Mouse (Mus musculus): Measurements from ENCODE around the gene Adgra1.

Adgra1 gene

GRCm38 (mm10) chr7:139905661-139906060 is 71.7 kb downstream of the Adgra1 start:
- no peak for DNase-seq (ENCODE audit: low read depth, low spot score)

DNA sequence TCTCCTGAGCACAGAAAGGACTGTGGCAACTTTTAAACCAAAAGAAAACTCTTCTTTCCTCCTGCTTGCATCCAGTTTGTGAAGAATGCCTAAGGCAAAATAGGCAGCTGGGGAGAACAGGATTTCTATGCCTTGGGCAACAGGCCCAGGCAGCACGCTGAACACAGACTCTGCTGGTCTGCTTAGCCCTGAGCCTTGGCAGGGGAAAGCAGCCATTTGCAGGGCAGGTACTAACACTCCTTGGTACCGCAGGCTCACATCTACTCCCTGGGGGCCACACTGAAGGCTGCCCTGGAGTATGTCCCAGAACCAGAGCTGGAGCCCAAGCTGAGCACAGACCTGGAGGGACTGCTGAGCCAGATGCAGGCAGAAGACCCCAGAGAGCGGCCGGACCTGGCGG is 74.2 kb downstream of the Adgra1 start:
- DNase-seq (ENCODE audit: low read depth, low spot score), result no peak

DNA sequence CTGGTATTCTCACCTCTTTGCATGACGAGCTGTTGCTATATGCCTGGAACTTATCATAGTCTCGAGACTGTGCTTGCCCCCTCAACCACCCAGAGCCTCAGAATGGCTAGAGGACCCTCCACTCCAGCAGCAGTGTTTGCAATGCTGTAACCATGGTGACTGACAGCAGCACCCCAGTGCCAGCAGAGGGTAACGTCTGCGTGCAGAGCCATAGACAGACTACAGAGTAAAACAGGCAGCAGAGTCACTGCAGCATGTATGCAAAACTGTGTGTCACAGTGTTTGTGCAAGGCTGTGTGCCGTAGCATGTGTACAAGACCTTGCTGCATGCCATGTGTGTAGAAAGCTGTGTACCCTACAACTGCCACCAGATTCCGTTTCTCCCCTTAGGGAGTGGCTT is 75.5 kb downstream of the Adgra1 start:
- DNase-seq (ENCODE audit: low read depth, low spot score), result no peak

DNA sequence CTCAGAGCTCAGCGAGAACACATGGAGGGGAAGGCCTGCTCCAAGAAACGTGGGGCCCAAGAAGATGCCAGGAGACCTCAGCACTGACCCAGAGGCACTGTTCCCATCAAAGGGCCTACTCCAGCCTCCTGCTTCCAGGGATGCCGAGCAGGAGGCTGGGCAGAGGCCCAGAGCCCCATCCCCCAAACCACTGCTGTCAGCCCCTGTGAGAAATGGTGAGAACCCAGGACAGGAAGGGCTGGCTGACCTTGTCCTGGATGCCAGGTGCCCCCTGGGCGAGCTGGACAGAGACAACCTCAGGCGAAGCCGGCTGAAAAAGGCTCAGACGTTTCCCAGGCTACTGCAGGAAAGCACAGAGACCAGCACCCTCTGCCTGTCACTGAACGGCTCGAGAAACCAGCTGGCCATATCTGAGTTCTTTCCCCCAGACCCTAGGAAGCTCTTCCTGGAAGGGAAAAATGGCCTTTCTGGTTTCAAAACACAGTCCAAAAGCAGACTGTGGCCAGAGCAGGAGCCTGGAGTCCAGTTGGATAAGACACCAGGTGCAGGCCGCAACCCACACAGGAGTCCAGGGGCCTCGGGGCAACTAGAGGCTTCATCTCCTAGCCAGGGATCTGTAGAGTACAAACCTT is 76.3 kb downstream of the Adgra1 start:
- DNase-seq (ENCODE audit: low read depth, low spot score), result no peak

DNA sequence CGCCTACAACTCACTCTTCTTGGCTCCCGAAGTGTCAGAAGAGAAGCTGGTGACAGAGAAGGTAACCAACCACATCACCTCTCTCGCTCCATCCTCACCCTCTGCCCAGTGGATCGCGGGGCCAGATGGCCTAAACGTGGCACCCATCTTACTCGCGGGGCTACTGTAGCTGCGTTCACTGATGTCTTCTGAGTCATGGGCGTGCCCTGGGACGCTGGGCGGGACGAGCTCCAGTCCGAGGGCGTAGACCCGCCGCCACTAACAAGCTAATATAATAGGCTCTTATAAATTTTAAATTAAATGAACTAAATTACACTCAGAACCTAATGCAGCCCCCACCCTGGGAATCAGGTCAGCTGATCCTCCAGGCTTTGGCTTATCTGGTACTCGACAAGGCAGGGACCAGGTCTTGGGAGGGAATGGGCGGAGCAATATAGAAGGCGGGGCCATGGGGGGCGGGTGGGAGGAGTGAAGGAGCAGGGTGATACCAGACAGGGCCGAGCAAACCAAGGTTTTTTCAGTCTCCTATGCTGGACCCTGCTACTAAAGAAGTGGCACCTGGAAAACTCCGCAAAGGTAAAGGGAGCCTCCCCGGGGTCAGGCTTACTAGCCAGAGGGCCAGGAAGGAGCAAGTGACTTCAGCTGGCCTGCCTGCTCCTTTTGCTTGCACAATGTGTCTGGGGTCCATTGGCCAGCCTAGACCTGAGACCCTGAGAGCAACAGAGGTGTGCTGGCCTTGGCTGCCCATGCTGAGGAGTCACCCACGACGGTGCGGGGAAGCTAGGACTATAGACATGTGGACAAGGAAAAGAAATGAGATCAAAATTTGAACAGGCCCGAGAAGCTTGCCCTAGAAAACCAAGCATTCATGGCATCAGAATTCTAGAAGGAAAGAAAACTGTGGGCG is 80.4 kb downstream of the Adgra1 start:
- no peak for DNase-seq (ENCODE audit: low read depth, low spot score)

- DNase-seq (ENCODE audit: low read depth, low spot score), result no peak
Observed at GRCm38 (mm10) chr7:139915646-139916257, 81.8 kb downstream of the Adgra1 start.

- DNase-seq (ENCODE audit: low read depth, low spot score), result no peak
Observed at GRCm38 (mm10) chr7:139916345-139916744, 82.4 kb downstream of the Adgra1 start.

- no peak for DNase-seq (ENCODE audit: low read depth, low spot score)
Observed at GRCm38 (mm10) chr7:139918262-139918661, 84.3 kb downstream of the Adgra1 start.

Measured in c-Kit-negative CD71-positive TER-119-positive erythroid progenitor cells, embryonic 14.5 days (primary cell).